Mouse (Mus musculus): ENCODE results near the gene Lrp6.
A peak's percentile ranks its signal among the peaks of the same experiment; 100 is the strongest.

Lrp6 gene

DNA sequence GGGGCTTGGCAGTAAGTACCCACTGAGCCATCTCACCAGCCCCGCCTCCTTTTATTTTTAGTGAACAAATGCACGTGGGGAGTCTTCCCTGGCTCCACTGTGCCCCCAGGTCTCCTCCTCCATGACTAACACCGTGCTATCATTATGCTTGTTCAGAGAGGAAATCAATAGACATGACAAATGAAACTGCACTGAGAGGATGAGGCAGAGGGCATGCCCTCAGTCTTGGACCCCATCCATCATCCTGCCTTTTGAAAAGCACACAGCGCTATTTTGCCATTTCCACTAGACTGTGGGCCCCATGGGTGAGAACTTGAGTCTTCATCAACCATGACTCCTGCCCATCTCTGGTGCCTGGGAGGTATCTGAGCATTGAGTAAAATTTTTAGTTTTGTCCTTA is 135.2 kb downstream of the Lrp6 start:
- no peak for DNase-seq

- DNase-seq: no peak
Observed at GRCm38 (mm10) chr6:134430161-134430799, 136.5 kb downstream of the Lrp6 start.

- no peak for DNase-seq
Observed at GRCm38 (mm10) chr6:134428455-134428854, 138.3 kb downstream of the Lrp6 start.

DNA sequence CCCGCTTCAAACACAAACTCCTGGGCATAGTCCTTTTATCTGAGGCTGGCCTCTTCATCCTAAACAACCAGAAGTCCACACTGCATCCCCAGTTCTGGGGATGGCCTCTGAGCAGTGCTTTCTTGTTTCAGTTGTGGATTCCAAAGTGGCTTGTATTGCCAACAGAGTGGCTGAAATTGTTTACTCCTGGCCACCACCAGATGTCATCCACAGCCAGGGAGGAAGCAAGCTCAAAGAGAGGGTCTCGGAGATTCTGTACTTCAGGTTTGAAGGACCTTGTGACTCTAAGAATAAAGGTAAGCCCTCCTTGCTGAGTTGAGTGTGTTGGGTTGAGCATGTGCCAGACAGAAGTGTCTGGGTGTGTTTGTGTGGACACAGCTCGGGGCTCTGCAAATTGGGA is 139.6 kb downstream of the Lrp6 start:
- no peak for DNase-seq

DNA sequence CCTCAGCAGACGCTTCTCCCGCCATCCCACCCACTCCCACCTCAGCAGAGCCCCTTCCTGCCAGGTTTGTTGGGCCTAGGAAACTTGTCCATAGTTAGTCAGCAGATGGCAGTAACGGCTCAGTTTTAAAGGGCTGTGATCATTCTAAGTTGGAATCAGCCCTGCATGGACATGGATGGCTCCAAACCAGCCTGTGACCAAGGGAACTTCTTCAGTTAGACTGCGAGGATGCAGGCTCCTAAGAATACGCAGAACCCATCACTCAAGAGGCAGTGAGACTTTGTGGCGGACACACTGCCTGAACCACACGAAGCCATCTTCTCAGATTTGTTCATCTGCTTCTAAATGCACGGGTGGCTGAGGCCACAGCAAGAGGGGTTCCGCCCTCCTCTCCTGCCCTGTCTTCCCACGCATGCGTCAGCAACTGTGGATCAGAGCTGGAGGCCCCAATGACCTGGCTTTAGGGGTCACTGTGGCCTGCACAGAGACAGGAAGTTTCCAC is 141.5 kb downstream of the Lrp6 start:
- peak; percentile 81 to 82 for DNase-seq

- no peak for DNase-seq
Observed at GRCm38 (mm10) chr6:134421921-134422320, 144.8 kb downstream of the Lrp6 start.

DNA sequence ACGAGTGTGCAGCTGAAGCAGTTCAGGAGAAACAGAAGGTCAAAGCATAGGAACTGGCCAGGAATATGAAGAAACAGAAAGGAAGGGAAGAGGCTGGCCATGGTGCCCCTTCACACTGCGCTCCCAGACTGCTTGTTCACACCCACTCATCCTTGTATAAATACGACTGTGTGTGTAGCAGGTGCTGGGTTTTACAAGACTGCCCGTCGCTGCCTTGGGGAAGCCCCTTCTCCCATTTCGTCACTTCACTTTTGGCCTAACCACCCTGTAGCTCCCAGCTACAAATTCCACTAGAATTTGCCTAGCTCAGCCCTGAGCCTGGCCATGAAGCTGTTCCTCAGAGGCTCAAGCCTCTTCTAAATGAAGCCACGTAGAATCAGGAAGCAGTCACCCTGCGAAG is 146.4 kb downstream of the Lrp6 start:
- DNase-seq: no peak

DNA sequence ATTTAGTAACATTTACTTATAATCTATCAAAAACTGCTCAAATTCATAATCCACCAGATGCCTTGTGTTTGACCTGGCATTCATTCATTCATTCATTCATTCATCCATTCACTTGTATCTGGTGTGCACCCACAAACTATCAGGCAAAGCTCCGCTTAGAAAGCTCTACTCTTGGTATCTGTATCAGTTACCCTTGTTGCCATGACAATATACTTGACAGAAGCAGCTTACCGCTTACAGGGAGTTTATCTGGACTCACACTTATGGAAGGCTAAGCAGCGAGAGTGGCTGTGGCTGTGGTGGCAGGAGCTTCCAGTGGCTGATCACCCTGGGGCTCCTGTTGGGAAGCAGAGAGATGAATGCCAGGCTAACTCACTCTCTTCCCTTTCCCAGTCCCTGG is 148.9 kb downstream of the Lrp6 start:
- DNase-seq: no peak

GRCm38 (mm10) chr6:134416556-134417105 is 150.1 kb downstream of the Lrp6 start:
- DNase-seq: no peak

GRCm38 (mm10) chr6:134414532-134414883 is 152.3 kb downstream of the Lrp6 start:
- DNase-seq: no peak

GRCm38 (mm10) chr6:134413706-134414531 is 152.8 kb downstream of the Lrp6 start:
- DNase-seq: peak; percentile 37 to 72

DNA sequence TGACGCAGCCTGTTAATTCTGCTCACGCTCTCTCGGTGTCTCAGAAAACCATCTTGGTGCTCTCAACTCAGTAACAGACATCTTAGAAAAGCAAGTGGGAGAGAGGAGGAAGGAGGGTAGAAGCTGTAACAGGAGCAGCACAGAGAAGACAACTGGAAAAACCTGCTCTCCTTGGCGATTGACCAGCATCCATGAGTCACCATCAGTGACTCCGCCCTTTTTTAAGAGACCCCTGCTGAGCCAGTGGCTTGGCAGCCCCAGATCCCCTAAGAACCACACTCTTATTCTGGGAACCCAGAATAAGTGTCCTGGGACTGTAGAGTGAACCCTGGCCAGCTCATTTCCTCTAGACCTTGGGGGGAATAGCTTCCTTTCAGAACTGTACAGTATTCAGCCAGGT is 159.5 kb downstream of the Lrp6 start:
- DNase-seq: peak in 1 of 2 experiments; percentile 17

- DNase-seq: no peak
Observed at GRCm38 (mm10) chr6:134403684-134404070, 163.1 kb downstream of the Lrp6 start.

- DNase-seq: peak; percentile 64 to 79
Observed at GRCm38 (mm10) chr6:134402914-134403683, 163.7 kb downstream of the Lrp6 start.
